Mouse (Mus musculus): ENCODE measurements around the gene Foxa3.
"Not testable (repeated sequence)": the region's sequence is repeated elsewhere in the genome, so short reads cannot be mapped to it uniquely, and the experiment has no call there.

The Foxa3 gene

DNA sequence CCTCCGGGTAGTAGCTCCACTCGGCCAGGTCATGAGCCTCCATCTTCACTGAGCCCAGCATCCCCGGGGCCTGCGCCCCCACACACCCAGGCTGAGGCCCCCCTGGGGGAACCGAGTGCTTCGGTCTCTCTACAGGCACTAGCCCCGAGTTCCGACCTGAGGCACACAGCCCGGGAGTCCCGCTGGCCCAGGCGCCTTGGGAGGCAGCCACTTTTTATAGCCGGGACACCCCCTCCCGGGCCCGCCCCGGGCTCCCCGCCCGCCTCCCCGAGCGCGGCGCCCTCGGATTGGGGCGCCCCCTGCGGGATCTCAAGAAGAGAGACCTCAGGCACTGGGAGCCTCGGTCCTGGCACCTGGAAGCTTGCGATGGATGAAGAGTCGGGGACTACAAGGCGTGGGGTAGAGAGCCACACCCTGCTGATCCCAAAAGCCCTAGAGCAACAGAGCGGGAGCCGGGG, at the start of gene Foxa3:
Gene Foxa3 (minus strand): TSS at position 182 of the 458 bp plus-strand sequence.
- DNase-seq (ENCODE audit: low read depth, low spot score) = no peak

DNA sequence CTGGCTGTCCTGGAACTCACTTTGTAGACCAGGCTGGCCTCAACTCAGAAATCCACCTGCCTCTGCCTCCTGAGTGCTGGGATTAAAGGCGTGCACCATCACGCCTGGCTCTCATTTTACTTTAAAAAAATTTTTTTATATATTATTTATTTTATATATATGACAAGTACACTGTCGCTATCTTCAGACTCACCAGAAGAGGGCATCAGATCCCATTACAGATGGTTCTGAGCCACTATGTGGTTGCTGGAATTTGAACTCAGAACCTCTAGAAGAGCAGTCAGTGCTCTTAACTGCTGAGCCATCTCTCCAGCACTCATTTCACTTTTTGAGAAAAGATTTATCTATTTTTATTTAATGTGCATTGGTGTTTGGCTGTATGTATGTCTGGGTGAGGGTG, 47.7 kb upstream of the Foxa3 start:
- not testable (repeated sequence) for DNase-seq (ENCODE audit: low read depth, low spot score)

DNA sequence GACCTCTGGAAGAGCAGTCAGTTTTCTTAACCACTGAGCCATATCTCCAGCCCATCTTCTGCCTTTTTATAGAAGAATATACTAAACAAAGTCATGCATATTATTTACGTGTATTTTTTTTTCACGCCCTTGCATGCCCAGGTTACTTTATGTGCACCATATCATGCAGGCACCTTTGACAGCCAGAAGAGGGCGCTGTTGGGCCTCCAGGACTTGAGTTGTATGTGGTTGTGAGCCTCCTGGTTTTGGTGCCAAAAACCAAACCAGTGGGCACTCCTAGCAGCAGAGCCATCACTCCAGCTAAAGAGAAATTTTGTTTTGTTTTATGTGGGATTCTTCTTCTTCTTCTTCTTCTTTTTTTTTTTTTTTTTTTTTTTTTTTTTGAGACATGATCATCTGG, 46.2 kb upstream of the Foxa3 start:
- DNase-seq (ENCODE audit: low read depth, low spot score) = no peak

DNA sequence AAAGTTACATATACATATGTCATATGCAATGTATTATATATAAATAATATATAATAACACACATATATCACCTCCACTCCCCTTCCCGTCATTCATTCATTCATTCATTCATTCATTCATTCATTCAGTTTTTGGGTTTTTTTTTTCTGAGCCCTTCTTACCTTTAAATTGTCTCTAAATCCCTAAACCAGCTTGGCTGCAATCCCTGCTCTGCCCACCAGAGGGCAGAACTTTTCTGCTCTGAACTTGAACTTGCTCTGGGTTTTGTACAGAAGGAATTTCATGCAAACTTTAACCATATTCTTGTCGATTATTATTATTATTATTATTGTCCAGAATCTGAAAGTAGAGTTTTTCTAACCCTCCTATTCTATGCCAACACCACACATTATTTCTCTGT, 45.4 kb upstream of the Foxa3 start:
- DNase-seq (ENCODE audit: low read depth, low spot score) = peak; percentile 20

DNA sequence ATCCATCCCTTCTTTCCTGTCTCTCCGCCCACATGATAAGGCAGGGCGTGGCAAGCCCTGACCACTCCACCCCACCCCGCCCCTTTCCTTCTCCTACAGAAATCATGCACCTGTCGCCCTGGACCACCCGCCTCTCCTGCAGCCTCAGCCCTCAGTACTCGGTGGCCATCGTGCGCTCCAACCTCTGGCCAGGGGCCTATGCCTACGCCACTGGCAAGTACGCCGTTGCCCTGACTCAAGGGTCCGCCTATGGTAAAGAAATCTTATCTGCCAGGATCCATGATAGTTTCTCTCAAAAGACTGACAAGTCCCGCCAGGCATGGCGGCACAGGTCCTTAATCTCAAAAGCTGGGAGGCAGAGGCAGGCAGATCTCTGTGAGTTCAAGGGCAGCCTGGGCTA, 44.6 kb upstream of the Foxa3 start:
- no peak for DNase-seq (ENCODE audit: low read depth, low spot score)

DNA sequence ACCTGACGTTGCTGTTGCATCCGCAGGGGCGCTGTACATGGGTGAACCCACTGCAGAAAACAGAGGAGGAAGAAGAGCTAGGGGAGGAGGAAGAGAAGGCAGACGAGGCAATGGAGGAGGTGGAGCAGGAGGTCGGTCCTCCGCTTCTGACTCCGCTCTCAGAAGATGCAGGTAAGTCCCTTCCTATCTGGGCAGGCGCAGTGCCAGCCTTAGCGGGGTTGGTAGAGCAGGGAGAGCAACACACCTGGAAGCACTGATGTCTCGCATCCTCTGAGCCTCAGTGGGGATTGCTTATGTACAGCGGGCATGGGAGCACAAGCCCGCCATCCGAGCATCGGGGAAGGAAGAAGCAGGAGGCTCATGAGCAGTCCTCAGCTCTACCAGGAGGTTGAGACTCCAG, 43.7 kb upstream of the Foxa3 start:
- no peak for DNase-seq (ENCODE audit: low read depth, low spot score)

DNA sequence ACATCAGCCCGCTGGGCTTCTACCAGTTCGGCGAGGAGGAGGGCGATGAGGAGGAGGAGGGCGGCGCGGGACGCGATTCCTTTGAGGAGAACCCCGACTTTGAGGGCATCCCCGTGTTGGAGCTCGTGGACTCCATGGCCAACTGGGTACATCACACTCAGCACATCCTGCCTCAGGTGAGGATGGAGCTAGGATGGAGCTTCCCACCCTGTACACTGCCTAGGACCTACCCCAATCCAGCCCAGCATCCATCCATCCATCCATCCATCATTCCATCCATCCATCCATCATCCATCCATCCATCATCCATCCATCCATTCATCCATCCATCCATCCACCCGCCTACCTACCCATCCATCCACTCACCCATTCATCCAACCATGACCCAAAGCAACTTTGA, 42.6 kb upstream of the Foxa3 start:
- DNase-seq (ENCODE audit: low read depth, low spot score) = no peak

DNA sequence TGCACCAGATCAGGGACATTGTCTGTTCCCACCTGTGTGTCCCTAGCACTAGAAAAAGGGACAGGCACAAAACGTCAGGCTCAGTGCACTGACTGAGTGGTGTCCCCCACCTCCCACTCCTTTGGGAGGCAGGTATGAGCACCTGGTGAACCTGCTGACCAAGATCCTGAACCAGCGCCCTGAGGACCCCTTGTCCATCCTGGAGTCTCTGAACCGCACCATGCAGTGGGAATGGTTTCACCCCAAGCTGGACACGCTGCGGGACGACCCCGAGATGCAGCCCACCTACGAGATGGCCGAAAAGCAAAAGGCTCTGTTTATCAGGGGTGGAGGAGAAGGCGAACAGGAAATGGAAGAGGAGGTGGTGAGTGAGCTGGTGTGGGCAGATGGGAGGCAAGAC, 34.1 kb upstream of the Foxa3 start:
- no peak for DNase-seq (ENCODE audit: low read depth, low spot score)

DNA sequence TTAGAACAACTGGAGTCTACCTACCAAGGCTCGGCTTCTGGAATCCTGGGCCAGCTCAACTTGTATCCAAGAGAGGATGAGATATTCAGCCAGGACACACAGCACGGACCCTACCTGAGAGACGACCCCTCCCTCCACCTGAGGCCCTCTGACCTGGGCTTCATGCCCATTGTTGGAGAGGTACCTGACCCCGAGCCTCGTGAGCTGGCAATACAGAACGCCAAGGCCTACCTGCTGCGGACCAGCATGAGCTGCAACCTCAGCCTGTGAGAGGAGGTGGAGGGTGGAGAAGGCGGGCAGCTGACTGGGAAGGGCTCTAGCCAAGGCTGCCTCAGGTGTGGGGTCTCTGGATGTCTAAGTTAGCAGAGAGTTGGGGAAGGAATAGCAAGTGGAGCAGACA, 31.8 kb upstream of the Foxa3 start:
- no peak for DNase-seq (ENCODE audit: low read depth, low spot score)

DNA sequence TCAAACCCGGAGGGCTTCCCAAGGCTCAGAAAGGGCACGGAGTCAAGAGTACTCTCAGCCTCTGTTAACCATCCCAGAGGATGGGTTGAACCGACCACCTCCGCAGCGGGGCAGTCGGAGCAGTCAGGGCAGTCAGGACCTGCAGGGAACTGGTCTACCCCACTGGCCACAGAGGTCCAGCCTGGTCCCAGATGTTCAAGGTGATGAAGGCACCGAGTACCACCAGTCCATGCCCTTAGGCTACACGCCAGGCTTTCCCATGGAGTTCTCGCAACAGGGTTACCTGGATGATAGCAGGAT, 31.4 kb upstream of the Foxa3 start:
- DNase-seq (ENCODE audit: low read depth, low spot score) = no peak

DNA sequence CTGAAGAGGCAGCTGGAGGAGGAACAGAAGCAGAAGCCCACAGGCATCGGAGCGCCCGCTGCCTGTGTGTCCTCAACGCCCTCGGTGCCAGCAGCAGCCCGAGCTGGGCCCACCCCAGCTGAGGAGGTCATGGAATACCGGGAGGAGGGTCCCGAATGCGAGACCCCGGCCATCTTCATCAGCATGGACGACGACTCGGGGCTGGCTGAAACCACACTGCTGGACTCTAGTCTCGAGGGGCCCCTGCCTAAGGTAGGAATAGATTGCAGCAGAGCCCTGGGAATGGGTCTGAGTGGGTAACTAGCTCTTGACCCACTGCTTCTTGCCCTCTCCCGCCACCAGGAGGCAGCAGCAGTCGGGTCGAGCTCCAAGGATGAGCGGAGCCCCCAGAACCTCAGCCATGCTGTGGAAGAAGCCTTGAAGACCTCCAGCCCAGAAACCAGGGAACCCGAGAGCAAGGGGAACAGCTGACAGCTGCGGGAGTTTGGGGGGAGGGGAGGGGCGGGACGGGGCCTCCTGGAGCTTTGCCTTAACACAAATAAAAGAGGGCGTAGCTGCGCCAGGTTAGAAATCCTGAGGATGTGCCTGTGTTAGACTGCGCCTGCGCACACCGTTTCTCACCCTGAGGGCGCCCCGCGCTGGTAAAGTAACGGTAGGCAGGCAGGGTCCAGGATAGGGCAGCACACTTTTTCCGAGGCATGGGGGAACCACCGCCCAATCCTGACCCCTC, 30.9 kb upstream of the Foxa3 start, which contains the start of gene Rsph6a:
Gene Rsph6a (plus strand): TSS at position 644 of the 730 bp plus-strand sequence.
- DNase-seq (ENCODE audit: low read depth, low spot score) = peak; percentile 22

DNA sequence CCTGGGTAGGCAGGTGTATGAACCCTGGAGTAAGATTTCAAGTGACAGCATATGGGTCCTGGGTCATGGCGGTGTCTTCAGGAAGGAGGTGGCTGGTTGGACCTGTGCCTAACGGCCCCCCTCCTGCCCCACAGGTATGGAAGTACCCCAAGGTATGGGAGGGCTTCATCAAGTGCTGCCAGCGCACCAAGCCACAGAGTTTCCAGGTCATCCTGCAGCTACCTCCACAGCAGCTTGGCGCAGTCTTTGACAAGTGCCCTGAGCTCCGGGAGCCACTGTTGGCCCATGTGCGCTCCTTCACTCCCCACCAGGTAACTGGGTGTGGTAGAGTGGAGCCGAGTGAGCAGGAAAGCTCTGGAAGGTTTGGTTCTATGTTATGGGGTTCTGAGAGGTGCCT, 29.8 kb upstream of the Foxa3 start:
- no peak for DNase-seq (ENCODE audit: low read depth, low spot score)

DNA sequence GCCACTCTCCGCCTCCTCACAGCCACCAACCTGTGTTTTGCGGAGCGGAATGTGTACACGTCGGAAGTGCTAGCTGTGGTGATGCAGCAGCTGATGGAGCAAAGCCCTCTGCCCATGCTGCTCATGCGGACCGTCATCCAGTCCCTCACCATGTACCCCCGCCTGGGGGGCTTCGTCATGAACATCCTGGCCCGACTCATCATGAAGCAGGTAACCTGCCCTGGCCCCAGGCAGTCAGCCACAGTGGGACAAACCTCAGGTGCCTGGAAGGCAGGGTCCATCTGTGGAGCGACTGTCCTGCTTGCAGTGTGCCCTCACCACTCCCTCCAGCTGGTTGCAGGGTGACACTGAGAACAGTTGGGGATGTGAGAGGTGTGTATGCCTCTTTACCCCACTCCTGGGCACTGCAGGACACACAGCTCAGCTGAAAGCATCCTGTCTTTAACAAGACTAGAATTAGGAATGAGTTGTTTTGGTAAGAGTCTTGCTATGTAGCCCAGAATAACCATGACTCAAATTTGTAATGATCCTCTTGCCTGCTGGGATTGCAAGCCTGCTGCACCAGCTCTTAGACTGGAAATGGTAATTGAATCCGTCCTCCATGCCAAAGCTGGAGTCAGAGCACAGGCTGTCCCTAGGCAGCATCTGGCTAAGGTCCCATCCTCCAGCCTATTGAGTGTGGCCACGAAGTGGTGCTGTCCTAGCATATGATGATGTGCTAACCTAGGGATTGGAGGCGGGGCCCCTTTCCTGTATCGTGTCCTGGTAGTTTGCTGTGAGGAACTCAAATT, 29.2 kb upstream of the Foxa3 start:
- DNase-seq (ENCODE audit: low read depth, low spot score) = no peak

DNA sequence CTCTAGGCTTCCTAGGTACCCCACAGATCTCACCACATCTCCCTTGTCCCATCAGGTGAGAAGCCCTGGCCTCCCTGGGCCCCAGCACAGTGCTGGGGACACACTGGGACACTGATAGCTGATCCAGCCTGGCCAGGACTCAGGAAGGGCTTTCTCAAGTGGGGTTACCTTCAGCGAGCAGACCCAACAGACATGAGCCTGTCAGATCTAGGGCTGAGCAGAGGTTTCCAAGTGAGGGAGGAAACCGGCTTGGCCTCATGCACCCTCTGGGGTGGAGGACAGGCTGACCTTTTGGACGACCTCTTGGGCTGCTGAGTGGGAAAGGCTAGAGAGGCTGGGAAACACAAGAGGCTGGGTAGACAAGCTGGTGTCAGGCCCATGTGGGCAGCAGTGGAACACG, 27.8 kb upstream of the Foxa3 start:
- no peak for DNase-seq (ENCODE audit: low read depth, low spot score)

DNA sequence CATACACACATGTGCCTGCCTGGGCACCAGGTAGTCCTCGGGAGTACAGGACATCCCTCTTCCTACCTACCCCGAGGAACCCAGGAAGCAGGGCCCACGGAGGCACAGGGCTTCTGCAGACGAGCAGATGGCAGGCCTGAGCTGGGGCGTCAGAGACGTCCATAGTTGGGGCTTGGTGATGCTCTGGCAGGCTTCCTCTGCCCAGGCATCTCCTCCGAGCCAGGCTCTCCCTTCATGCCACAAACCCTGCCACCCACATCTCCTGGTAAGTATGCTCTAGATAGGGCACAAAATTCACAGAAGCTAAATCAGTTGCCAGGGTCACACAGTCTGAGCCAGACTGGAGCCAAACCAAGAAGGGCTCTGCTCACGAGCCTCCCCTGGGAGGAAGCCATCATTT, 26.8 kb upstream of the Foxa3 start:
- no peak for DNase-seq (ENCODE audit: low read depth, low spot score)

DNA sequence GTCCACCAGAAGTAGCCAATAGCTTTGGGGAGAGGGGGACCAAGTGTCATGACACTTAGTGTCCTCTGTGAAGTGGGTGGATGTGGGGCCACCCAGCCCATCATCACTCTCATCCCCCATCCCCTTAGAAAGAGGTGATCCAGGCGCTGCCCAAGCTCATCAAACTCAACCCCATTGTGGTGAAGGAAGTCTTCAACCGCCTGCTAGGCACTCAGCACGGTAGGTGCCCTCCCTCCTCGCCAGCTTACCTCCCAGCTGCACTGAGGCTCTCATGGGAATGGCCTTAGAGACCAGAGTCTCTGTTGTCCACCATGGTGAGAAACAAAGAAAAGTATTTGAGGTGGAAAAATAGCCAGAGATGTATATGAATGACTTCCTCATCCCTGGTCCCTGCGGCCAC, 25.9 kb upstream of the Foxa3 start:
- no peak for DNase-seq (ENCODE audit: low read depth, low spot score)

DNA sequence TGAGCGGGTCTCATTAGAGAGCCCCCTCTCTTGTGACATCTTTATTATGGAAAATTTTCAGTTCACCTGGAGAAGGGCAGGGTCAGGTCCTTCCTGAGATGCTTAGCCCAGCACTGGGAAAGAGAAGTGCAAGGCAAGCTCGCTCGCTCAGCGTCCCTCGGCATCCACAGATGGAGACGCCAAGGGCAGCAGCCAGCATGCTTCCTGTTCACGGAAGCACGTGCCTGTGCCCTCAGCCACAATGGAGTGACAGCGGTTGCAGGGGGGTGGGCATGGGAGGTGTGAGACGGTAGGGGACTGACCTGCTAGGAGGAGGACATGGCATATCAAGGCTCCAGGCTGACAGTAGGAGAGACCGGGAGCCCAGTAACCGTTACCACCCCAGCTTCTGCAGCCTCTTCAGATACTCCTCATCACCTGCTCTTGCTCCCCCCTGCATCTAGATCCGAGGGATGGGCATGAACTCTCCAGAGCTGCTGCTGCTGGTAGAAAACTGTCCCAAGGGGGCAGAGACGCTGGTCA, 24.7 kb upstream of the Foxa3 start:
- DNase-seq (ENCODE audit: low read depth, low spot score) = no peak

DNA sequence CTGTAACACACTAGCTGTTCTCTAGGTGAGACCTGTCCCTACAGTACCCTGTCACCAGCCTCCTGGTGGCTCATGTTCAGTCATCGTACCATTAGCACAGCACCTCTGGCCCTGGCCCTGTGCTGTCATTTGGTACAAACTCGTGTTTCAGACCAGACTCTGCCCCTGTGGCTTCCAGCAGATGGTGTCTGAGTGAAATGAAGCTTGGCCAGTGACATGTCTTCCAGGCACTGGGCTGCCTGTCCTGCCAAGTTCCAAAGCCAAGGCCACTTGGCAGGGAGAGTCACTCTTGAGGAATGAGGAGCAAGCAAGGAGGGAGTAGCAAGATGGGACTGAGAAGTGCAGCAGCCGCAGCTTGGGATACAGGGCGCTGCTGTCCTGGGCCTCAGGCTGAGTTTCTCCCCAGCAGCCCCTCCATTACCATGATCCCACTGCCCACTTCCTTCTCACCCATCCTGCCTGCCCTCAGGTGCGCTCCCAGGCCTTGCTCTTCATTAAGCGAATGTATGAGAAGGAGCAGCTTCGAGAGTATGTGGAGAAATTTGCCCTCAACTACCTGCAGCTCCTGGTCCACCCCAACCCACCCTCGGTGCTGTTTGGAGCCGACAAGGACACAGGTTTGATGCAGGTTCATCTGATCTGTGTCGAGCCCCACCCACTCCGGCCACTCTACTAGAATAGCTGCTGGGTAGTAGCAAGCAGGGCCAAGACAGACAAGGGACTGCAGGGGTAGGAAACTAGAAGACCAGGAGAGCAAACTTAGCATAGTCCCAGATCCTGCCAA, 23.1 kb upstream of the Foxa3 start:
- DNase-seq (ENCODE audit: low read depth, low spot score) = no peak

DNA sequence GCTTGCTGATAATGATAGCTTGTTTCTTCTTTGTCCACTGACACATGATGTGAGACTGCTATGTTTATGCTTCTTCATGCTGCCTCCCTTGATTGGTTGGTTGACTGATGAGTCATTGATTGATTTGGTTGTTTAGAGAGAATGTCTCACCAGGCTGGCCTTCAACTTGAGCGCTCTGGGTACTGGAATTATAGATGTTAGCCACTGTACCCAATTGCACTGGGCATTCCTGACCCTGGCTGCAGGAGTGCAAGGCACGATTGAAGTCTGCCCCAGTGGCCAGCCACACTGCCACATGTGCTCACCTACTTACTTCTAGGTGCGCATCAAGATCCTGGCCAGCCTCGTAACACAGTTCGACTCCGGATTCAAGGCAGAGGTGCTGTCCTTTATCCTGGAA, 21.3 kb upstream of the Foxa3 start:
- no peak for DNase-seq (ENCODE audit: low read depth, low spot score)

DNA sequence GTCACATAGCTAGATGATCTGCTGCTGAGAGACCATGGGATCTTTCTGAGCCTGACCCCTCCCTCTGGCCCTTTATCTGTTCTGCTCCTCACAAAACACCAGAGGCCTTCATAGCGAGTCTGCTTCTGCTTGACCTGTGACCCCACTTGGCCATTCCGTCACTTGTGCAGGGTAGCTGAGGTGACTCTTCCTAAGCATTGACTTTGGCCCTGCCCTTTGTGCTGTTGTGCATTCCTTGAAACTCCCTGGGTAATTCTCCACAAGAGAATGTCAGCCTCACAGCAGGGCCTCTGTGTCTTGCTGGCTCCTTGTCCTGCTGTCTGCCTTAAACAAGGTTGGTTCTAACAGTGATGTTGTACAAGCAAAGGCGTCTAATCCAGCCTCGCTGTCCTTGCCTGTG, 8.3 kb upstream of the Foxa3 start:
- DNase-seq (ENCODE audit: low read depth, low spot score) = no peak

DNA sequence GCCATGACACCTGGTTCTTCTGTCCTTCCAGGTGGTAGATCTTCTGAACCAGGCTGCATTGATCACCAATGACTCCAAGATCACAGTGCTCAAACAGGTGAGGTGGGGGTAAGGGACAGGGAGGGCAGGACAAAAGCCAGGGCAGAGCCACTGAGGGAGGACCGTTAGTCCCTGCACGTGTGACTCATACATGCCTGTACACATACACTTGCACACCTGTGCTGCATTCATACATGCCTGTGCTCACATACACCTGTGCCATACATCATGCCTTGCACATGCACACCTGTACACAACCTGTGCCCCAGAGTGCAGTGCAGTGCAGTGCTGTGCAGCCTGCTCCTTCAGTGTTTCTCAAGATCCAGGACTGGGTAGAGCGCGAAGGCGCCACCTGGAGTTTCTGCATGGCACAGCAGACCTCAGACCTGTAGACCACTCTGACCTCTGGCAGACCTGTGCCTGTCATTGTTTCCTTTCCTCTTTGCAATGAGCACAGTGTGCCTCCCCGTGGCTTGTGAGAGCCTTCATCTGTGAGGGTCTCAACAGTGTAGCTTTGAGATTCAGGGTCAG, 5.8 kb upstream of the Foxa3 start:
- DNase-seq (ENCODE audit: low read depth, low spot score) = no peak

DNA sequence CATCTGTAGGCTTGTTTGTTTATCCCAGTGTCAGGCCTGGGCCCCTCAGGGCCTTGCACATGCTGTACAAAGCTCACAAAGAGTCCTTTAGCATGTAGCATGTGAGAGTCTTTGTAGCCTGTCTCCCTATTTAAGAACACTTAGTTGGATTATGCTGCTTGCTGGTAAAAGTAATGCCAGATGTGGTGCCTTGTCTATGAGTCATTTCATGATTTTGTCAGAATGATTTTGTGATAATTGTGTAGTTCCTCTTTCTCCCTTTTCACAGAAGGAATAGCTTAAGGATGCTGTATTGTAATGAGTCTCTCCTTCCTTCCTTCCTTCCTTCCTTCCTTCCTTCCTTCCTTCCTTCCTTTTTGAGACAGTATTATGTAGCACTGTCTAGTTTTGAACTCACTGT, 4.7 kb upstream of the Foxa3 start:
- no peak for DNase-seq (ENCODE audit: low read depth, low spot score)

Measured in brain, embryonic 18.5 days (tissue).